ENCODE assay signal across 8 mouse cellular contexts in genomic region chr3:95159511-95159986, GRCm38 (mm10). TPM values are rescaled to one million over a fixed set of nuclear protein-coding genes. Genes with fewer than 3 reads are reported as not detected.
DNase-seq lines count a peak whose midpoint lies in the region; ATAC-seq and TF ChIP-seq lines count a peak whose summit lies in the region.

No protein-coding gene starts in this region.

- H3K79me3 ChIP-seq in C2C12 (ENCODE audit: low read depth) = no peaks in the 10 kb centered on the region

- ATAC-seq in forebrain, embryonic 13.5 days = no peak
- ATAC-seq in liver, embryonic 15.5 days (ENCODE audit: insufficient read depth) = no peak

- H3ac ChIP-seq in C2C12 (ENCODE audit: control insufficient read depth, insufficient read length, low read depth) = peak overlapping the region; percentile 55

- 19% methylated on average over 8 of the region's 8 CpGs for WGBS in forebrain, embryonic 13.5 days
- WGBS in liver, embryonic 15.5 days (ENCODE audit: insufficient replicate concordance) = 13% methylated on average over 8 of the region's 8 CpGs

- no peaks in the 10 kb centered on the region for H3K36me3 ChIP-seq in C2C12 (ENCODE audit: control insufficient read depth, insufficient read depth)
- peaks cover 7% of the 10 kb centered on the region for H3K36me3 ChIP-seq in forebrain, embryonic 13.5 days (ENCODE audit: poor library complexity, severe bottlenecking)
- no peaks in the 10 kb centered on the region for H3K36me3 ChIP-seq in liver, embryonic 15.5 days (replicated peaks)

- peak; percentile 19 to 26 for DNase-seq in cerebellum, postnatal 36 days
- DNase-seq in cerebellum, postnatal 14 days = no peak
- no peak for DNase-seq in B cell, adult 2 months
- DNase-seq in left cerebral cortex, adult 18-20 months (ENCODE audit: low spot score in 2 of 2) = no peak
- no peak for DNase-seq in right cerebral cortex, postnatal 4 days

- H3K4me3 ChIP-seq in C2C12 (ENCODE audit: insufficient read depth, poor library complexity, severe bottlenecking) = peak overlapping the region; percentile 40
- H3K4me3 ChIP-seq in forebrain, embryonic 13.5 days = peak overlapping the region; percentile 88
- peak overlapping the region; percentile 61 for H3K4me3 ChIP-seq in liver, embryonic 15.5 days (replicated peaks)

- H3K4me2 ChIP-seq in forebrain, embryonic 13.5 days = peak overlapping the region; percentile 70
- peak overlapping the region; percentile 90 for H3K4me2 ChIP-seq in liver, embryonic 15.5 days

- peaks cover 36% of the 10 kb centered on the region for H3K4me1 ChIP-seq in forebrain, embryonic 13.5 days
- peaks cover 26% of the 10 kb centered on the region for H3K4me1 ChIP-seq in liver, embryonic 15.5 days (replicated peaks)

- peak overlapping the region; percentile 89 for H3K9ac ChIP-seq in forebrain, embryonic 13.5 days
- H3K9ac ChIP-seq in liver, embryonic 15.5 days = peak overlapping the region; percentile 39

- H3K27me3 ChIP-seq in C2C12 (ENCODE audit: control insufficient read depth, insufficient read depth, insufficient read length) = no peaks in the 10 kb centered on the region
- H3K27me3 ChIP-seq in forebrain, embryonic 13.5 days = 0 out of 2 replicates have a peak, but pooled peaks cover 5% of the 10 kb centered on the region
- peaks cover 58% of the 10 kb centered on the region for H3K27me3 ChIP-seq in liver, embryonic 15.5 days

- H3K9me3 ChIP-seq in forebrain, embryonic 13.5 days (replicated peaks) = no peaks in the 10 kb centered on the region
- no peaks in the 10 kb centered on the region for H3K9me3 ChIP-seq in liver, embryonic 15.5 days (replicated peaks)

- no peak for TF ChIP-seq CTCF in C2C12 (IDR thresholded peaks at IDR 0.05; ENCODE audit: control insufficient read depth, insufficient read depth, insufficient read length)

- H3K79me2 ChIP-seq in C2C12 (ENCODE audit: control insufficient read depth, insufficient read depth) = no peaks in the 10 kb centered on the region

- no peak overlapping the region for H3K27ac ChIP-seq in forebrain, embryonic 13.5 days
- no peak overlapping the region for H3K27ac ChIP-seq in liver, embryonic 15.5 days (replicated peaks)

TF ChIP-seq in C2C12, 6 proteins besides CTCF, POLR2A, EP300 and RAD21:
- no peak for TF ChIP-seq MAX (IDR thresholded peaks at IDR 0.05)
- no peak for TF ChIP-seq FOSL1 (IDR thresholded peaks at IDR 0.05; ENCODE audit: insufficient read depth, low read length, poor library complexity, severe bottlenecking)
- no peak for TF ChIP-seq USF1 (IDR thresholded peaks at IDR 0.05; ENCODE audit: low read depth)
- no peak for TF ChIP-seq MYOG (IDR thresholded peaks at IDR 0.05; ENCODE audit: control insufficient read depth, extremely low read depth, insufficient read length)
- TF ChIP-seq MYOD1 (IDR thresholded peaks at IDR 0.05; ENCODE audit: control insufficient read depth, insufficient read length, low read depth) = no peak
- no peak for TF ChIP-seq CEBPB (IDR thresholded peaks at IDR 0.05; ENCODE audit: low read depth)
TF ChIP-seq in C2C12: peak in this region for 0.

RNA-seq across cellular contexts. Expression of gene Sema6c, which starts 0.7 kb away (rescaled TPM):
- 5.4 TPM for polyA plus RNA-seq in C2C12 (2012; fragmentation: generic; extraction: Trizol)
- 14.1 and 14.6 TPM in 2 replicates for polyA plus RNA-seq in forebrain, embryonic 13.5 days (2015; fragmentation: Nextera tagmentation; extraction: Ambion mirVana)
- 0.37 and 0.68 TPM in 2 replicates for polyA plus RNA-seq in liver, embryonic 15.5 days (2015; fragmentation: Nextera tagmentation; extraction: Ambion mirVana)
- total RNA-seq in left cerebral cortex, adult 18-20 months (2021) = 10 to 100 TPM; 24.4 to 27.0 TPM

RNA-seq across cellular contexts. Expression of gene Tnfaip8l2, which starts 17.4 kb away (rescaled TPM):
- 0.21 TPM for polyA plus RNA-seq in C2C12 (2012; fragmentation: generic; extraction: Trizol)
- 1.1 and 1.2 TPM in 2 replicates for polyA plus RNA-seq in forebrain, embryonic 13.5 days (2015; fragmentation: Nextera tagmentation; extraction: Ambion mirVana)
- 9.3 and 9.8 TPM in 2 replicates for polyA plus RNA-seq in liver, embryonic 15.5 days (2015; fragmentation: Nextera tagmentation; extraction: Ambion mirVana)
- 1 to 10 TPM; 1.5 to 1.6 TPM for total RNA-seq in left cerebral cortex, adult 18-20 months (2021)

RNA-seq across cellular contexts. Expression of gene Lysmd1, which starts 25.7 kb away (rescaled TPM):
- polyA plus RNA-seq in C2C12 (2012; fragmentation: generic; extraction: Trizol) = 3.4 TPM
- polyA plus RNA-seq in forebrain, embryonic 13.5 days (2015; fragmentation: Nextera tagmentation; extraction: Ambion mirVana) = 29.6 and 30.8 TPM in 2 replicates
- polyA plus RNA-seq in liver, embryonic 15.5 days (2015; fragmentation: Nextera tagmentation; extraction: Ambion mirVana) = 7.1 and 8.3 TPM in 2 replicates
- total RNA-seq in left cerebral cortex, adult 18-20 months (2021) = 10 to 100 TPM; 15.8 to 17.1 TPM

RNA-seq across cellular contexts. Expression of gene Scnm1, which starts 25.7 kb away (rescaled TPM):
- polyA plus RNA-seq in C2C12 (2012; fragmentation: generic; extraction: Trizol) = 22.2 TPM
- polyA plus RNA-seq in forebrain, embryonic 13.5 days (2015; fragmentation: Nextera tagmentation; extraction: Ambion mirVana) = 99.5 and 106 TPM in 2 replicates
- polyA plus RNA-seq in liver, embryonic 15.5 days (2015; fragmentation: Nextera tagmentation; extraction: Ambion mirVana) = 25.6 and 26.1 TPM in 2 replicates
- 10 to 100 TPM; 45.3 to 47.6 TPM for total RNA-seq in left cerebral cortex, adult 18-20 months (2021)

RNA-seq across cellular contexts. Expression of gene Tmod4, which starts 35.3 kb away (rescaled TPM):
- 0.23 TPM for polyA plus RNA-seq in C2C12 (2012; fragmentation: generic; extraction: Trizol)
- polyA plus RNA-seq in forebrain, embryonic 13.5 days (2015; fragmentation: Nextera tagmentation; extraction: Ambion mirVana) = 0.72 and 0.81 TPM in 2 replicates
- polyA plus RNA-seq in liver, embryonic 15.5 days (2015; fragmentation: Nextera tagmentation; extraction: Ambion mirVana) = 0.53 and 0.88 TPM in 2 replicates
- total RNA-seq in left cerebral cortex, adult 18-20 months (2021) = under 1 TPM in 1 of 2 experiments, not detected in 1; 0.73 TPM

Comparison
In these comparisons a context has a peak if more than half of its experiments do, and no peak if none do; other contexts are left out.
1. DNase-seq: peak in cerebellum, postnatal 36 days (2 of 2); none in cerebellum, postnatal 14 days (0 of 2), B cell, adult 2 months (0 of 2), left cerebral cortex, adult 18-20 months (0 of 2) and right cerebral cortex, postnatal 4 days (single experiment).
2. Peak in every context shown above with its lines, with median percentiles within 50 percentile points of each other: H3K4me3 ChIP-seq.